Mouse (Mus musculus) spleen, embryonic (tissue): ENCODE measurements around the gene Bahd1.

ENCODE experiments used
- CTCF ChIA-PET: fragments of 350-600 bp; sonication (Branson Sonifier 250); formaldehyde crosslinking; loops from one replicate; lab custom pipeline; 2022; lab: Charles Lee

The Bahd1 gene

DNA sequence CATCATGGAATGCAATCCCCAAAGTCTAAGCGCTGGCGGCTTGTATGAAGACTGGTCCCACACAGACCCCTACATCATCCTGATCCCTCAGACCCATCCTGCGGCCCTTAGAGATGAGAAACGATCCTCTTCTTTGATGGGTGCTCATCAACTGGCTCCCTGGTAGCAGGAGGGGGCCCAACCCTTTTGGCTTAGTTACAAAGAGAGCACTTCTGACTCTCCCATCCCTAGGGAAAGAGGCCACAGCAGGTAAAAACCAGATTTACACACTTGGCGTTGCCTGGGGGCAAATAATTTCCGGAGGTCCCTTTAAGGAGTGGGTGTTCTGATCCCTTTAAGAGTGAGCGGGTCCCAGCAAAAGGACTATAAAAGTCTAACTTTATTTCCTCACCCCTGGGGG, 2.8 kb upstream of the Bahd1 start:
- CTCF ChIA-PET, result interaction anchor here (1.0 kb wide), 1 partner anchor 69 kb away, joined by 4 read pairs; no protein-coding TSS in a partner anchor

DNA sequence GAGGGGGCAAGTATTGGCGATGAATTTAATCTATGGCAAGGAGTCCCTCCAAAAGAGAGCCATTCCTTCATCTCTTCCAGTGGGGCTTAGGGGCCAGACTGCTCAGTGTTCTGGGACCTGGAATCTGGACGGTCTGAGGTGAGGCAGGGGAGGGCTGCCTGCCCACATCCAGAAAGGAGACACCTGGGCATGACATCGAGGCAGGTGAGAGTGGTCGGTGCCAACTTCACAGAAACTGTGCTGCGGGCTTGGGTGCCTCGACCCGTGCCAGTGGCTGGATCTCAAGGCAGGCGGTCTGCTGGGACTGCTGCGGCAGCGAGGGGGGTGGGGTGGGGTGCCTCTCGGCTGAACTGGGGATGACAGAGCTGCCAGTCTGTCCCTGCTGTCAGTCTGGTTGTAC, 2.4 kb upstream of the Bahd1 start:
- CTCF ChIA-PET, result interaction anchor here (1.0 kb wide), 1 partner anchor 69 kb away, joined by 4 read pairs; no protein-coding TSS in a partner anchor

DNA sequence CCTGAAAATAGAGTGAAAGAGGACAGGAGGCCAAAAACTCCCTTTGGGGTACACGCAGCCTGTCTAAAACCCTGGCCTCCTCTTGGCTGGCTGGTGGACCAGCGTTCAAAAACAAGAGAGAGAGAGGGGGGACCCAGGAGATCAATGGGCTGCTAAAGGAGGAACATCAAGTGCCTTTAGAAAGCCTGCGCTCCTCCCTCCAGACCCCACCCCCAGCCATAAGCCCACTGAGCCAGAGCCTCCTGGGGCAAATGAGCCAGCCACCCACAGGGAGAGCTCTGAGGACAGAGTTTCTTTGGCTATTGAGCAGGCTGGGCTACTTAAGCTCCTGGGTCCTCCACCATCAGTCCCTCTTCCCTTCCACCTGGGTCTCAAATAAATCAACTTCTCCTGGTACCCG, 1.4 kb upstream of the Bahd1 start:
- CTCF ChIA-PET, result no interaction called here

DNA sequence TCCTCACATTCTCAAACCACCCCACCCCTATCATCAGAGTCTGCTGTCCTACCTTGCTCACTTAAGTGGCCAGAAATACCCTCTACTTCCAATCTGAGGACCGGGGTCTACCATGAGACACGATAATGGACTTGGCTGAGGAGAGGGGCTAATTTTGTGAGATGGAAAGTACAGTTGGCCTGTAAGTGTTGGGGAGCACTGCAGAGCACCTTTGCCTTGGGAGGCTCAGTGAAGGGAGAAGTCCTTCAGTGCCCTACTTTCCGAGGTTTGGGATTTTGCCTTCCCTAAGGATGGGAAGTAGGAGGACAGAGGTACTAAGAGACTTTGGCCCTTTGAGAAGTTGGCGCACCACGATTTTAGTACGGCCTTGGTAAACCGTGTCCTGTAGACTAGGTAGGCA, 871 bp upstream of the Bahd1 start:
- CTCF ChIA-PET, result no interaction called here

DNA sequence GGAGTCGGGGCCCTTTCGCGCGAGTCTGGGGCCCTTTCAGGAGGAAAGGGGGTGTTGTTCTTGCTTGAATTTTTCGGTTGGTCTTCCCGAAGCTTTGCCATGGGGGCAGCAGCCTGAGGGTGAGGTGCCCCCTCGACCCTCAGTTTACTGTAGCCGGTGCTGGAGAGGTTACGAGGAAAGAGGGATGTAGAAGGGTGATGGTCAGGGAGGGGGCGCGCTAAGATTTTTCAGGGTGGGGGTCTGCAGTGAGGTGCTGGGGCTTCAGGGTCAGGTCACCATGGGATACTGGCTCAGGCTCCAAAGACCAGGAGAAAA, 606 bp downstream of the Bahd1 start:
- CTCF ChIA-PET, result interaction anchor here (0.7 kb wide), 1 partner anchor 226 kb away, joined by 4 read pairs; no protein-coding TSS in a partner anchor

DNA sequence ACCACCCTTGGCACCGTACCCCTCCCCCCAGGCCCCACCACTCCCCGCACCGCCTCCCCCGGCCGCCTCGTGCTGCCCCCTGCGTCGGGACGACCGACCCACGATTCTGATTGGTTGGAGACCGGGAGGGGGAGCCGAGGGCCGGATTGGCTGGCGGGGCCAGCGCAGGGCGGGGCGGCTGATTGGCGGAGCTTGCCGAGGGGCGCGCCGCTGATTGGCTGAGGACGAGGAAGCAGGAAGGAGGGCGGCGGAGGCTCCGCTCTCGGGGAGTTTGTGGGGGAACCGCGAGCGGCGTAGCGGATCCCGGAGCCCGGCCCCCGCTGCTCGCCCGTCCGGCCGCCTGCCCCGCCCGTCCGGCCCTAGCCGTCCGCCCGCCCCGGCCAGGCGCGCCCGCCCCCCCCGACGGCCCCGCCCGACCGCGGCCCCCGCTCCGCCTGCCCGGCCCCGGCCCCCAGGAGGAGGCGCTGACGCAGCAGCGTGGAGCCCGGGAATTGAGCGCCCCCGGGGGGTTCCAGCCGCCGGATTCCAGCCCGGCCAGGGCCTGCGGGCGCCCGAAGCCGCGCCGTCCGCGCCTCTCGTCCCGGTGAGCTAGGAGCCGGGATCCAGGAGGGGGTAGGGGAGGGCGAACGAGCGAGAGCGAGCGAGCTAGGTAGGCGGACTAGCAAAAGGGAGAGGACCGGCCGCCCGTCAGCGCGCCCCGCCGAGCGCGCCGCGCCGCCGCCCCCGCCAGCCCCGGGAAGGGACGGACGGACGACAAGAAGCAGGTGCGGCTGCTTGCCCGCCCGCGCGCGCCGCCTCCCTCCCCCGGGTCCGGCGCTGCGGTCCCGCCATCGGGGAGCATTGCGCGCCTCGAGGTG, 1.2 kb downstream of the Bahd1 start:
- CTCF ChIA-PET, result interaction anchor here (0.6 to 0.7 kb wide), 3 partner anchors 205 to 339 kb away, joined by 4 to 18 read pairs (median 7); no protein-coding TSS in a partner anchor

DNA sequence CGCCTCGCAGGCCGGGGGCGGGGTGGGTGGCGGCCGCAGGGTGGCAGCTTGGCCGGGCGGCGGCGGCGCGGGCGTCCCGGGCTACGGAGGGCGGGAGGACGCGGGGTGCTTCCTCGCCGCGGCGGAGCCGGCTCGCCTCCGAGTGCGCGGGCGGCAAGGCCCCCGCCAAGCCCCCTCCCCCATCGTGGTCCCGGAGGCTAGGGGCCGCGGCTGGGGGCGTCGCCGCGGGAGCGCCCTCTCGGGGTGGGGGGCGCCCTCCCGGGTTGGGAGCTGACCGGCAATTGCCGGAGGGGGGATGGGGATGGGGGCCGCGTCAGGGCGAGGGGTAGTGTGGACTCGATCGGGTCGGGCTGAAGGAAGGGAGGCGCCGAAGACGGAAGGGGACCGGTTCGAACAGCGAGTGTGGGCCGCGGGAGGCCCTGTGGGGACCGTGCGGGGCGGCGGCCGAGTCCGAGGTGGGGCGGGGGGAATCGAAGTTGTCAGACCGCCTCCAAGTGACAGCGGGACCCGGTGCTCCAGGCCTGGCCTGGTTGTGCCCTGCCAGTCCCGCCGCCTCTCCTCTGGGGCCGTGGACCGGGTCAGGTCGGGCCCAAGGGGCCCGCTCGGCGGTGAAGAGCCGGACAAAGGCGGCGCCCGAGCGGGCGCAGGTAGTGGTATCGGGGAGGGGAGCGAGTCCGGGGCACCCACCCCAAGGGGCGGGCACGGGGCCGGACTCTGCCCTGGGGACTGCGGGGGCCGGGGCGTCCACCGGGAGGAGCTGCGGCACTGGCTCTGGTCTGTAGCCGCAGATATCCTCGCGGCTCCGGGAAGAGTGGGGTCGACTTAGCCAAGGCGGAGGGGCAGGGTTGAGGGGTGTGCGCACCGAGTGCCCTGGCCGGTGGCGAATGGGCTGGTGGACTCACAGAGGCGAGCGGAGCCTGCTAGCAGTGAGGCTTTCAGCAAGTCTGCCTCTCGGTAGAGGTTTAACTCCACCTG, 2.2 kb downstream of the Bahd1 start:
- CTCF ChIA-PET, result interaction anchor here (0.6 to 0.7 kb wide), 2 partner anchors 205 to 340 kb away, joined by 7 to 18 read pairs; no protein-coding TSS in a partner anchor

DNA sequence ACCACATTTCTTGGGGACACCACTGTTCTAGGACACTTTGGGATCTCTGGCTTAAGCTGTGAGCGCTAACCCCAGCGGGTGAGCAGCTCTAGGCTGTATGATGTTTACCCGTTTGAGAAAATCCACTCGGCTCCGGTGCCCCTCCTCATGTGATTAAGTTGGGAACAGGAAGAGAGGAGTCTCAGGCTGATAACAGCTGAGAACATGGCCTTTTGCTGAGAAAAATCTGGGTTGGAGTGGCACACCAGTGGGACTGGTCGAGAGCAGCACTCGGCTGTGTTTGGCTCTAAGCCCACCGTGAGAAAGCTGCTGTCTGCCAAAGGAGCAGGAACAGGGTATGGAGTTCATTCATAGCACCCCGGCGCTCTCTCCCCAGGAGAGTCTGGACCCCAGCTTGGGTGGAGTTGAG, 3.2 kb downstream of the Bahd1 start:
- CTCF ChIA-PET, result interaction anchor here (1.4 kb wide), 1 partner anchor 19 kb away, joined by 3 read pairs; no protein-coding TSS in a partner anchor

DNA sequence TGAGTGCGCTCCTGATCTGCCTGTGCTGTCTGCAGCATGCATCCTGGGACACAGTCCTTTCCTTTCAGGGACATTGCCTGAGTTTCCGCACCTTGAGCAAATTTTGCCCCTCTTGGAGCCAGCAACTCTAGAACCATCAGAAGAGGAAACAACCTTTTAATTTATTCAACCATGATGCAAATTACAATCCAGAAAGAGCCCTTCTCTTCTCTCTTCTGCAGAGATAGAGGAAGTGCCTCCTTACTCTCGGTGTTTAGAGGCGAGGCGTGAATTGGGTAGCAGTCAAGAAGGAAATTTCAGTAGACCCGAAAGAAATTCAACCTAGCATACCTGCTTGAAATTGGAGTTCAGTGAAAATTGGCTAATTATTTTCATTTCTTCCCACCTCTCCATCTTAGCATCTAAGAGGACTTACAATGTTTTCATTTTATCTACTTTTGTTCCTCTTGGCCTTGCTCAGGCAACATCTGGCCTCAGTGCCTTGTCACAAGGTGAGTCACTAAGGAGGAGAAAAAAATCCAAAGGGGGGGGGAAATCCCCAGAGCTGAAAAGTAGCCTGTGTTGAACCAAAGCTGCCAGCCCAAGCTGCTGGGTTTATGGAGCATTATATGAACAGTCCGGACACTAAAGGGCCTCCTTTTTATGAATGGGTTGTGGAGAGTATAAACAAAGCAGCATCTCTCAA, 5.4 kb downstream of the Bahd1 start:
- CTCF ChIA-PET, result interaction anchor here (0.6 kb wide), 1 partner anchor 23 kb away, joined by 6 read pairs; no protein-coding TSS in a partner anchor

DNA sequence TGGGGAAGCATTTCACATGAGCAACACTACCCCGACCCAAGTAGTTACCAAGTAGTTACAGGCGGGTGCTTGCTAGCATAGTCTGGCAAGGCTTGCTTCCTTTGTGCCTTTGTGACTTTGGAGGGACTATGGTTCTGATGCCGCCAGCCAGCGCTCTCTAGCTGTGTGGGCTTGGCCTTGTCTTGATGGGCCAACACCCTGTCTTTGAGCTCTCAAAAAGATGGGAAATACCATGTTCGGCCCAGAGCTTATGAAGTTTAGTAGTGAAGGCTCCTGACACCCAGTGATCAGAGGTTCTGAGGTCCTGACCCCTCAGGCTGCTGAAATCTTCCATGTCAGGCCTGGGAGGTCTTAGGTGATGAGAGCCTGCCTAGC, 5.9 kb downstream of the Bahd1 start:
- CTCF ChIA-PET, result interaction anchor here (0.5 to 0.6 kb wide), 2 partner anchors 24 to 103 kb away, joined by 4 to 6 read pairs; no protein-coding TSS in a partner anchor

DNA sequence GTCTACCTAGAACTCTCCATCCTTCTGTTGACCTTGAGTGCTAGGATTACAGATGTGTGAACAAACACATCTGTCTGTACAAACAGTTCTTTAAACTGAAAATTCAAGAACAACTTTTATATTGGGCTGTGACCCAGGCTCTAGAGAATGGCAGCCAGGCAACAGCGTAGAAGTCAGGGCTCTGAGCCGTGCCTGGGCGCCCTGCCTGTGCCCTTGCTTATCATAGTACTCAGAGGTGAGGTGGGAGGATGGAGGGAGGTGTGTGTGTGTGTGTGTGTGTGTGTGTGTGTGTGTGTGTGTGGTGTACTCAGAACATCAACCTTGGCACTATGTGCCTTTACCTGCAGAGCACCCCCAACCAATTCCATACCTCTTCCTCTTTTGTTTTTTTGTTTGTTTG, 7.6 kb downstream of the Bahd1 start:
- CTCF ChIA-PET, result no interaction called here

DNA sequence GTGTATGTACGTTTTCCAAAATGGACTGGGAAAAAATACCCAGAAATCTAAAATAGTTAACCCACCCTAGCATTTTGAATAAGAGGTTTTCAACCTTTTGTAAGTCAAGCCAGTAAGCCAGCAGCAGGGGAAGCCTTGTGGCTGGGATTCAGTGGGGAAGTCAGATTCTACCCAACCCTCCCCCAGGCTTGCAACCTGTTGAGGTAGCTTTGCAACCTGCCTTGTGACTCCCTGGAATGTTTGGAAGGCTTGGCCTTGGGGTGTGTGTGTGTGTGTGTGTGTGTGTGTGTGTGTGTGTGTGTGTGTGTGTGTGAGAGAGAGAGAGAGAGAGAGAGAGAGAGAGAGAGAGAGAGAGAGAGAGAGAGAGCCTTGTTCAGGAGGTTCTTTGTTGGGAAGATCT, 9.0 kb downstream of the Bahd1 start:
- CTCF ChIA-PET, result interaction anchor here (0.6 kb wide), 2 partner anchors 61 to 278 kb away, joined by 3 to 8 read pairs; no protein-coding TSS in a partner anchor

DNA sequence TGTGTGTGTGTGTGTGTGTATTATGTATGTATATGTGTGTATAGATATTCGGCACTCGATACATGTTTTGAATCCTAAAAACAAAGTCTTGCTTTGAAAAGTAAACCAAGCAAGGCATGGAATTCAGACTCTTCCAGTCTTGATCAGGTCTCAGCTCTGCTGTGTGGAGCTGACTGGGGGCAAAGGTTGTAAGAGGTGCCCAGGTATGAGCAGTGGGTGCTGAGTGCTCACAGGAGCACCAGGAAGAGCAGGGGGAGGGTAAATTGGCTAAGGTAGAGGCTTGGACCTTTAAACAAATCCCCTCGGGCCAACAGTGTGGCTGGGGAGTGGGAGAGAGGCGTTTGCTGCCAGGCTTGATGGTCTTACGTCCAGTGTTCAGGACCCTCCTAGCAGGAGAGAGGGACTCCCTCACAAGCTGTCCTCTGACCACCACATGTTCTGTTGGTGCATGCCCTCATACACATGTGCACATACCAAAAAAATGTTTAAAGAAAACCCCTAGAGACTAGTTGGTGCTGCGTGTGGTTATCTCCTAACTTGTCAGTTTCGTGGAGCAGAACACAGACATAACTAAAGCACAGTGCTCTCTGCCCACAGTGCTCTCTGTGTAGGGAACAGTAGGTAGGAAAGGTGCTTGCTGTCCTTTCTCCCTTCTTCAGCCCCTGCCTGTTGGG, 10.6 kb downstream of the Bahd1 start:
- CTCF ChIA-PET, result interaction anchor here (0.7 kb wide), 1 partner anchor 151 kb away, joined by 5 read pairs; no protein-coding TSS in a partner anchor

DNA sequence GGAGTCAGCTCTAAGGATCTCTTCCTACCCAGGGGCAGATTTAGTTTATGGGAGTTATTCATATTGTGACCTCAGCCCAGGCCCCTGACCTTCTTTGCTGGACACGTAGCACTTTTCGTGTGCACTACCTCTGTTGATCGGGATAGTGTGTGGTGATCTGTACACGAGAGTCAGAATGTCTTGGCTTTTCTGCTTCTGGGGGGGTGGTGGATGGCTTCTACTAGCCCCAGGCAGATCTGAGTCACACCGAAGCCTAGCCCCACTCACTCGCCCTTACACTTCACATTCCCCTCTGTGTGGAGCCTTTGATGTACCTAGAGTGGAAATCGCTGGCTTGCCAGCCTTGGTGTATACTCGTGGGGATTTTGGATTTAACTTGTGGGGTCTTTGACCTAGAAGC, 12.5 kb downstream of the Bahd1 start:
- CTCF ChIA-PET, result interaction anchor here (0.8 kb wide), 1 partner anchor 93 kb away, joined by 3 read pairs; no protein-coding TSS in a partner anchor

DNA sequence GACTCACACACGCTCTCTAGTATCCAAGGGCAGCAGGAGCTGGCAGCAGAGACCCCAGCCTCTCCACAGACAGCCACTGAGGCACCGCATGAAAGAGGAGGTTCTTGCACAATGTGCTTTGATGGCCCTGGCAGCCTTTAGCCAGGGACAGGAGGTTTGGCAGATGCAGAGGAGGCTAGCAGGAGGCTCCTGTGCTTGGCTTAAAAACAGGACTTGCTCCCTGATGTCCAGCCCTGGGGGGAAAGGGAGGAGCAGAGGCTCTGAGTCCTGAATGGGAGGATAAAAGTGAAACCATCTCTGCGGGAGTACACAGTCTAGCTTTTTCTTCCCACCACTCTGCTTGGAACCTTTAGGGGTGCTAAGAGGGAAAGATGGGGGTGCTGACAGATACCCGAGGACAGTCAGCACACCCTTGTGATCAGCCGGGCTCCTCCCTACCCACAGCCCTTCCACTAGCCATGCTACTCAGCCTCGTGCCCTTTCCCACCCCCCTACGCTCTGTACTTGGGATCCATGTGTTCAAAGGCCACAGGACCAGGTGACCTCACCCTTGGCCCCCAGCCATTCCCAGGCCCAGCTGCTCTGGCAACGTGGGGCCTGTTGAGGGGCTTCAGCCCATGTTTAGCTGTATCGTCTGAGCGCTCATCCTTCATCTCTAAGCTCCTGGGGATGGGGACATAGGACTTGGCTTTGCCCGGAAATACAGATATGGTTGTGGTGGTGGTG, 13.5 kb downstream of the Bahd1 start:
- CTCF ChIA-PET, result interaction anchor here (0.6 kb wide), 1 partner anchor 26 kb away, joined by 3 read pairs; no protein-coding TSS in a partner anchor

DNA sequence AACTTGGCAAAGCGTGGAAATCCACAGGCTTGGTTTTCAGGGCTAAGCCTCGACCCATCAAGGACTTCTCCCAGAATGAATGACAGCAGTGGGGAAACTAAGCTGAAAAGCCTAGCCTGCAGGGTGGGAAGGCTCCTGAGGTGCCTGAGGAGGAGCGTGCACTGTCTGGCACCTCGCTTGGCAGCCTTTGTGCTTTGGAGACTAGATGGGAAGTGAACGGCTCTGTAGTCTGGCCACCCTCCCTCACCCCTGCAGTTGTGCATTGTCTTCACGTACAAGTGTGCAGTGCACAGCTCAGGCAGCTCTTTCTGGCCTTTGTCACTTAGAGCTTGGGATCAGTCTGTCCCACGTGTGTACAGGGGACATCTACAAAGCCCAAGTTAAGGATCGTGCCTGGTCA, 14.5 kb downstream of the Bahd1 start:
- CTCF ChIA-PET, result no interaction called here

DNA sequence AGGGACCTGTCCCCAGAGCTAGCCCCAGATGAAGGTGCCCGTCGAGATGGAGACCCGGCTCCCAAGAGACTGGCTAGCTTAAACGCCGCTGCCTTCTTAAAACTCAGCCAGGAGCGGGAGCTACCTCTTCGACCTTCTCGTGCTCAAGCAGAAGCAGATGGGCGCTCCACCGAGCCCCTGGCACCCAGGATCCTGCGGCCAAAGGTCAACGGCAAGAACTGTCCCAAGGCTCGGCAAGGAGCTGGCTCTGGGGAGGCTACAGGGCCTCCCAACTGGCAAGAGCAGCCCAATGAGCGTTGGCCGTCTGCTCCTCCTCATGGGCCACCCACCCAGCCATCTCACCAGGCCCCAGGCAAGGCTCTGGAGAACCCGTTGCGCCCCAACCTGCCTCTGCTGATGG, 16.3 kb downstream of the Bahd1 start:
- CTCF ChIA-PET, result interaction anchor here (0.6 kb wide), 1 partner anchor 295 kb away, joined by 3 read pairs; no protein-coding TSS in a partner anchor

DNA sequence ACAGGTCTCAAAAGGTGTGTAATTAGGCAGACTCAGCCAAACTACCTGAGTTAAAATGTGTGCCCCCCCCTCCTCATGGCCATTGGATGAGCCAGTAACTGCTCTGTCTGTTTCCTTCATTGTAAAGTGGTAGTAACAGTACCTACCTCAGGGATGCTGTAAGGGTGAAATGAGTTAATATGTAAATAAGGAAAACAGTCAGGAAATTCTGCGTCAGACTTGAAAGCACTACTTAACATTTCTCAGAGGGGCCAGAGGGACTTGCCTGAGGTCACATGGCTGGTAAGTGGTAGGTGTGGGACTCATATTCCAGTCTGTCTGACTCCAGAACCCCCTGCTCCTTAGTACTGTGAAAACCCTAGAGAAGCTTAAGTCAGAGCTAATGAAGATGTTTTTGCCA, 18.4 kb downstream of the Bahd1 start:
- CTCF ChIA-PET, result interaction anchor here (0.5 kb wide), 1 partner anchor 250 kb away, joined by 3 read pairs; no protein-coding TSS in a partner anchor

DNA sequence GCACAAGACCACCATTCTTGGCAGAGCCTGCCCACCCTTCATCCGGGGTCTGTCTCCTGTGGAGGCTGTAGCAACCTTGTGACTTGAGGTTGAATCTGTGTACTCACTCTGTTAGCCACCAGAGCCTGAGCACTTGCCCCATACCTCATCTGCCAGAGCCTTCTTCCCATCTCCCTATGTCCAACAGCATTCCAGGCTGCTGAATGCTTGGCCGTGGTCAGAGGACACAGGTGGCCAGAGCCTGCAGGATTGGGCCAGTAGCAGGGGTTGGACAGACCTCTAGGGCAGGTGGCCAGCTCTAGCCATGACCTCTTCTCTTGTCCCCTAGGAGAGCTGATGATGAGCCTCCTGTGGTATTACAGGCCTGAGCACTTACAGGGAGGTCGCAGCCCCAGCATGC, 20.3 kb downstream of the Bahd1 start:
- CTCF ChIA-PET, result interaction anchor here (0.5 kb wide), 1 partner anchor 78 kb away, joined by 3 read pairs; no protein-coding TSS in a partner anchor
